Mouse (Mus musculus) NIH3T3 (cell line): ENCODE results near the gene 2900011O08Rik.

Source experiments
- DNase-seq: peaks from one replicate; pipeline ENCODE4 v3.0.0-alpha.2; 2012; ENCODE audit warnings: low read depth

Gene 2900011O08Rik

GRCm38 (mm10) chr16:14004726-14005125 lies 18.3 kb downstream of the 2900011O08Rik start:
- DNase-seq = no peak

- no peak for DNase-seq
Observed at GRCm38 (mm10) chr16:14005266-14005665, 18.9 kb downstream of the 2900011O08Rik start.

- no peak for DNase-seq
Observed at GRCm38 (mm10) chr16:14008081-14008480, 21.7 kb downstream of the 2900011O08Rik start.

GRCm38 (mm10) chr16:14008708-14009107 lies 22.3 kb downstream of the 2900011O08Rik start:
- DNase-seq = no peak

GRCm38 (mm10) chr16:14009966-14010365 lies 23.6 kb downstream of the 2900011O08Rik start:
- no peak for DNase-seq

- no peak for DNase-seq
Observed at GRCm38 (mm10) chr16:14017306-14017705, 30.9 kb downstream of the 2900011O08Rik start.

- no peak for DNase-seq
Observed at GRCm38 (mm10) chr16:14021166-14021822, 34.9 kb downstream of the 2900011O08Rik start.

- DNase-seq = no peak
Observed at GRCm38 (mm10) chr16:14025091-14025990, 38.9 kb downstream of the 2900011O08Rik start.

- no peak for DNase-seq
Observed at GRCm38 (mm10) chr16:14029072-14029471, 42.7 kb downstream of the 2900011O08Rik start.

GRCm38 (mm10) chr16:14029851-14030250 lies 43.4 kb downstream of the 2900011O08Rik start:
- no peak for DNase-seq

- DNase-seq = peak; percentile 20
Observed at GRCm38 (mm10) chr16:14030650-14031049, 44.2 kb downstream of the 2900011O08Rik start.

- no peak for DNase-seq
Observed at GRCm38 (mm10) chr16:14033076-14033475, 46.7 kb downstream of the 2900011O08Rik start.

- DNase-seq = no peak
Observed at GRCm38 (mm10) chr16:14042421-14042820, 56.0 kb downstream of the 2900011O08Rik start.

GRCm38 (mm10) chr16:14044695-14045094 lies 58.3 kb downstream of the 2900011O08Rik start:
- no peak for DNase-seq

- no peak for DNase-seq
Observed at GRCm38 (mm10) chr16:14046224-14046756, 59.9 kb downstream of the 2900011O08Rik start.

- DNase-seq = no peak
Observed at GRCm38 (mm10) chr16:14052221-14052620, 65.8 kb downstream of the 2900011O08Rik start.

GRCm38 (mm10) chr16:14053116-14053515 lies 66.7 kb downstream of the 2900011O08Rik start:
- no peak for DNase-seq

GRCm38 (mm10) chr16:14055271-14055670 lies 68.9 kb downstream of the 2900011O08Rik start:
- DNase-seq = no peak

GRCm38 (mm10) chr16:14056734-14057133 lies 70.3 kb downstream of the 2900011O08Rik start:
- no peak for DNase-seq

- DNase-seq = no peak
Observed at GRCm38 (mm10) chr16:14058541-14058940, 72.1 kb downstream of the 2900011O08Rik start.

GRCm38 (mm10) chr16:14059118-14059854 lies 72.9 kb downstream of the 2900011O08Rik start:
- no peak for DNase-seq

GRCm38 (mm10) chr16:14059869-14060268 lies 73.5 kb downstream of the 2900011O08Rik start:
- no peak for DNase-seq
